Mouse (Mus musculus): ENCODE data around the gene Hist1h2bj. TPM values are rescaled to one million over a fixed set of nuclear protein-coding genes. Genes with fewer than 3 reads are reported as not detected.

Gene Hist1h2bj
- 16.9 and 22.8 TPM in 2 replicates for polyA plus RNA-seq (2012; rRNA removed)

DNA sequence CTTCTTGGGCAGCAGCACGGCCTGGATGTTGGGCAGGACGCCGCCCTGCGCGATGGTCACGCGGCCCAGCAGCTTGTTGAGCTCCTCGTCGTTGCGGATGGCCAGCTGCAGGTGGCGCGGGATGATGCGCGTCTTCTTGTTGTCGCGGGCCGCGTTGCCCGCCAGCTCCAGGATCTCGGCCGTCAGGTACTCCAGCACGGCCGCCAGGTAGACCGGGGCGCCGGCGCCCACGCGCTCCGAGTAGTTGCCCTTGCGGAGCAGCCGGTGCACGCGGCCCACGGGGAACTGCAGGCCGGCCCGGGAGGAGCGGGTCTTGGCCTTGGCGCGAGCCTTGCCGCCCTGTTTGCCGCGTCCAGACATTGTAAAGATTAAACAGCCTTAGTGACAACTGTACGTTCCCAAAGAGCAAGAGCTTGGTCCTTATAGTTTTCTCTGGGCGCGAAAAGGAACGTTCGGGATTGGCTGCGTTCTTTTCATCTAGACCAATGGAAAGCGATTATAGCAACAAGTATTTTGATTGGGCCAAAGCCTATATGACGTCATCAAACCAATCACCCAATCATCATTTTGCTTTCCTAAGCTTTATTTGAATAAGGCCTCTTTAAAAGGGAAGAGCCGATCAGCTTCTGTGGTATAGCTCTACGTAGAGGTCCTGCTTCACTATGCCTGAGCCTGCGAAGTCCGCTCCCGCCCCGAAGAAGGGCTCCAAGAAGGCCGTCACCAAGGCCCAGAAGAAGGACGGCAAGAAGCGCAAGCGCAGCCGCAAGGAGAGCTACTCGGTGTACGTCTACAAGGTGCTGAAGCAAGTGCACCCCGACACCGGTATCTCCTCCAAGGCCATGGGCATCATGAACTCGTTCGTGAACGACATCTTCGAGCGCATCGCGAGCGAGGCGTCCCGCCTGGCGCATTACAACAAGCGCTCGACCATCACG lies at the start of gene Hist1h2bj, which contains the start of gene Hist1h2ag:
Hist1h2bj (plus strand) TSS at position 647 of the 935 bp plus-strand sequence.
Hist1h2ag (minus strand) TSS at position 377 of the 935 bp plus-strand sequence.

GRCm38 (mm10) chr13:22009642-22010041 lies 33.4 kb upstream of the Hist1h2bj start, which contains the start of gene Prss16:
Gene Prss16 (minus strand): TSS chr13:22009742.

DNA sequence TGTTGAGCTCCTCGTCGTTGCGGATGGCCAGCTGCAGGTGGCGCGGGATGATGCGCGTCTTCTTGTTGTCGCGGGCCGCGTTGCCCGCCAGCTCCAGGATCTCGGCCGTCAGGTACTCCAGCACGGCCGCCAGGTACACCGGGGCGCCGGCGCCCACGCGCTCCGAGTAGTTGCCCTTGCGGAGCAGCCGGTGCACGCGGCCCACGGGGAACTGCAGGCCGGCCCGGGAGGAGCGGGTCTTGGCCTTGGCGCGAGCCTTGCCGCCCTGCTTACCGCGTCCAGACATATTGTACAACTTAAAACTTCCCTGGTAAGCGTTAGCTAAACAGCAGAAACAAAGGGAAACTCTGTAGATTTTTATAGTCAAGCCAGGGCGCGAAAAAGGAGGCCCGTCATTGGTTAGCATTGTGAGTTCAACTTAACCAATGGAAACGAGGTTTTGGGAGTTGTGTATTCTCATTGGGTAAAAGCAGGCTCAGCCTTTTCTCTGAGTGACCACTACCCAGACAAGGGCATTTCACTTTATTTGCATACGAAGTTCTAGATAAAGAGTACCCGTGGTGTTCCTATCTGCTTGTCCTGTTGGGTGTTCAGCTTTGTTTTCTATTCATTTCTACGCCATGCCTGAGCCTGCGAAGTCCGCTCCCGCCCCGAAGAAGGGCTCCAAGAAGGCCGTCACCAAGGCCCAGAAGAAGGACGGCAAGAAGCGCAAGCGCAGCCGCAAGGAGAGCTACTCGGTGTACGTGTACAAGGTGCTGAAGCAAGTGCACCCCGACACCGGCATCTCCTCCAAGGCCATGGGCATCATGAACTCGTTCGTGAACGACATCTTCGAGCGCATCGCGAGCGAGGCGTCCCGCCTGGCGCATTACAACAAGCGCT lies 7.5 kb upstream of the Hist1h2bj start, which contains the start of the genes Hist1h2ah and Hist1h2bk:
Hist1h2ah (minus strand) TSS at position 302 of the 882 bp plus-strand sequence.
Hist1h2bk (plus strand) TSS at position 604 of the 882 bp plus-strand sequence.

DNA sequence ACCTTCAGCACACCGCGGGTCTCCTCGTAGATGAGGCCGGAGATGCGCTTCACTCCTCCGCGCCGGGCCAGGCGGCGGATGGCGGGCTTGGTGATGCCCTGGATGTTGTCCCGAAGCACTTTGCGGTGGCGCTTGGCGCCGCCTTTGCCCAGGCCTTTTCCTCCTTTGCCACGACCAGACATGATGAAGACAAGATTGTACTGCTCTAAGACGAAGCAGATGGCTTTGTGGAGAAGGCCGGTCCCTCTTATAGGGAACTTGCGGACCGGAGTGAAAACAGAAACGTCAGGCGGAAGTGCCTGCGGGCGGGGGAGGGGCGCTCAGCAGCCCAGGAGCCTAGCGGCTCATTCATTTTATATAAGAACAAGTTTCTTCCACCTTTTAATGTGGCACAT lies 1.9 kb upstream of the Hist1h2bj start, which contains the start of gene Hist1h4i:
Hist1h4i (minus strand) TSS at position 221 of the 395 bp plus-strand sequence.

GRCm38 (mm10) chr13:22084140-22084539 lies 41.1 kb downstream of the Hist1h2bj start, which contains the start of gene Vmn1r188:
Gene Vmn1r188 (plus strand): TSS chr13:22084440.

Other genes starting within 250 kb of the Hist1h2bj start
- 28.9 and 46.9 TPM in 2 replicates for gene Hist1h2bq, start 233.0 kb upstream of the Hist1h2bj start, polyA plus RNA-seq (2012; rRNA removed)
- gene Hist1h2ao, start 232.7 kb upstream of the Hist1h2bj start, polyA plus RNA-seq (2012; rRNA removed), result not detected in 2 replicates
- gene Hist1h4m, start 231.5 kb upstream of the Hist1h2bj start, polyA plus RNA-seq (2012; rRNA removed), result not detected in 2 replicates
- 30.0 and 31.2 TPM in 2 replicates for gene Hist1h4n, start 211.0 kb upstream of the Hist1h2bj start, polyA plus RNA-seq (2012; rRNA removed)
- 1,050 and 1,797 TPM in 2 replicates for gene Hist1h2ap, start 209.7 kb upstream of the Hist1h2bj start, polyA plus RNA-seq (2012; rRNA removed)
- gene Hist1h2br, start 209.5 kb upstream of the Hist1h2bj start, polyA plus RNA-seq (2012; rRNA removed), result 23.0 and 38.8 TPM in 2 replicates
- gene Zfp184, start 98.1 kb upstream of the Hist1h2bj start, polyA plus RNA-seq (2012; rRNA removed), result 3.0 and 4.7 TPM in 2 replicates
- gene Pom121l2, start 62.0 kb upstream of the Hist1h2bj start, polyA plus RNA-seq (2012; rRNA removed), result not detected in 2 replicates
- 0.15 and 0.25 TPM in 2 replicates for gene Prss16, start 33.5 kb upstream of the Hist1h2bj start, polyA plus RNA-seq (2012; rRNA removed)
- 56.4 and 124 TPM in 2 replicates for gene Hist1h2ah, start 7.6 kb upstream of the Hist1h2bj start, polyA plus RNA-seq (2012; rRNA removed)
- gene Hist1h2bk, start 7.3 kb upstream of the Hist1h2bj start, polyA plus RNA-seq (2012; rRNA removed), result 30.5 and 38.9 TPM in 2 replicates
- 9.8 and 12.4 TPM in 2 replicates for gene Hist1h4i, start 1.9 kb upstream of the Hist1h2bj start, polyA plus RNA-seq (2012; rRNA removed)
- gene Hist1h2ag, start 270 bp upstream of the Hist1h2bj start, polyA plus RNA-seq (2012; rRNA removed), result 15.5 and 16.5 TPM in 2 replicates
- not detected in 2 replicates for gene Vmn1r188, start 41.2 kb downstream of the Hist1h2bj start, polyA plus RNA-seq (2012; rRNA removed)
- gene Vmn1r189, start 62.6 kb downstream of the Hist1h2bj start, polyA plus RNA-seq (2012; rRNA removed), result not detected in 2 replicates
- not detected in 2 replicates for gene Vmn1r191, start 140.8 kb downstream of the Hist1h2bj start, polyA plus RNA-seq (2012; rRNA removed)
- not detected in 2 replicates for gene Vmn1r192, start 147.9 kb downstream of the Hist1h2bj start, polyA plus RNA-seq (2012; rRNA removed)
- gene Vmn1r193, start 179.9 kb downstream of the Hist1h2bj start, polyA plus RNA-seq (2012; rRNA removed), result not detected in 2 replicates
- gene Vmn1r194, start 201.0 kb downstream of the Hist1h2bj start, polyA plus RNA-seq (2012; rRNA removed), result not detected in 2 replicates
- gene Vmn1r195, start 227.3 kb downstream of the Hist1h2bj start, polyA plus RNA-seq (2012; rRNA removed), result not detected in 2 replicates
- gene Vmn1r196, start 246.7 kb downstream of the Hist1h2bj start, polyA plus RNA-seq (2012; rRNA removed), result not detected in 2 replicates

Data from ovary, adult 2 months (tissue).